Mouse (Mus musculus) leukemia stem cell, adult 10-12 weeks (primary cell): ENCODE results near the gene Naa38. TPM values are rescaled to one million over a fixed set of nuclear protein-coding genes. Genes with fewer than 3 reads are reported as not detected.

Experiments used
- polyA plus RNA-seq: library from polyadenylated mRNA; stranded (reverse); fragments of >175 nt; gene quantifications from 2 replicates; pipeline ENCODE4 v1.2.3, GENCODE M21; 2012; ENCODE audit warnings: low replicate concordance

The Naa38 gene
- 59.8 and 78.6 TPM in 2 replicates for polyA plus RNA-seq

GRCm38 (mm10) chr11:69395235-69395633 lies at the start of gene Naa38, which contains the start of gene Cyb5d1:
Gene Naa38, plus strand, starts transcription at chr11:69395487.
Gene Cyb5d1, minus strand, starts transcription at chr11:69395631.

GRCm38 (mm10) chr11:69369215-69369989 lies 25.9 kb upstream of the Naa38 start, which contains the start of gene Chd3:
Gene Chd3, minus strand, starts transcription at chr11:69369406.

GRCm38 (mm10) chr11:69398059-69398458 lies 2.8 kb downstream of the Naa38 start, which contains the start of gene Tmem88:
Gene Tmem88, minus strand, starts transcription at chr11:69398234.

GRCm38 (mm10) chr11:69413221-69414181 lies 18.2 kb downstream of the Naa38 start, which contains the start of gene Kdm6b:
Gene Kdm6b, minus strand, starts transcription at chr11:69413675.

Other genes with a start within 250 kb of the Naa38 start
- gene Alox12b, start 238.5 kb upstream of the Naa38 start, polyA plus RNA-seq = not detected in 2 replicates
- gene Alox8, start 197.6 kb upstream of the Naa38 start, polyA plus RNA-seq = 0.09 and 0.28 TPM in 2 replicates
- 0.02 TPM in 1 of 2 replicates, not detected in the other for gene Gucy2e, start 158.5 kb upstream of the Naa38 start, polyA plus RNA-seq
- 20.6 and 44.9 TPM in 2 replicates for gene Cntrob, start 71.7 kb upstream of the Naa38 start, polyA plus RNA-seq
- 2.2 and 6.8 TPM in 2 replicates for gene Trappc1, start 71.5 kb upstream of the Naa38 start, polyA plus RNA-seq
- gene Kcnab3, start 69.2 kb upstream of the Naa38 start, polyA plus RNA-seq = 0.11 and 0.39 TPM in 2 replicates
- gene Rnf227, start 55.0 kb upstream of the Naa38 start, polyA plus RNA-seq = 1.0 and 2.3 TPM in 2 replicates
- 144 and 249 TPM in 2 replicates for gene Chd3, start 26.1 kb upstream of the Naa38 start, polyA plus RNA-seq
- gene Cyb5d1, start 144 bp downstream of the Naa38 start, polyA plus RNA-seq = 1.7 and 8.7 TPM in 2 replicates
- gene Tmem88, start 2.7 kb downstream of the Naa38 start, polyA plus RNA-seq = 0.69 and 2.1 TPM in 2 replicates
- gene Kdm6b, start 18.2 kb downstream of the Naa38 start, polyA plus RNA-seq = 73.8 and 92.1 TPM in 2 replicates
- 0.02 and 0.19 TPM in 2 replicates for gene Dnah2, start 153.6 kb downstream of the Naa38 start, polyA plus RNA-seq
- gene Efnb3, start 164.7 kb downstream of the Naa38 start, polyA plus RNA-seq = 1.6 and 2.7 TPM in 2 replicates
- 6.9 and 45.7 TPM in 2 replicates for gene Wrap53, start 184.8 kb downstream of the Naa38 start, polyA plus RNA-seq
- gene Trp53, start 184.9 kb downstream of the Naa38 start, polyA plus RNA-seq = 119 and 129 TPM in 2 replicates
- 171 and 259 TPM in 2 replicates for gene Atp1b2, start 210.5 kb downstream of the Naa38 start, polyA plus RNA-seq
- gene Shbg, start 222.4 kb downstream of the Naa38 start, polyA plus RNA-seq = not detected in 2 replicates
- not detected in 2 replicates for gene Sat2, start 226.5 kb downstream of the Naa38 start, polyA plus RNA-seq
- 91.8 and 97.5 TPM in 2 replicates for gene Fxr2, start 237.5 kb downstream of the Naa38 start, polyA plus RNA-seq